Mouse (Mus musculus) lung, postnatal 0 days (tissue): Measurements from ENCODE around the gene Mypn. TPM values are rescaled to one million over a fixed set of nuclear protein-coding genes. Genes with fewer than 3 reads are reported as not detected.

Experiments
- ATAC-seq: fragments of 200-750 bp; cut with Nextera tagmentation; 2 replicates; pipeline ENCODE4 v1.8.0; 2017; ENCODE audit warnings: moderate library complexity
- DNase-seq: peaks from one replicate; pipeline ENCODE4 v3.0.0-alpha.2; 2016; ENCODE audit warnings: low spot score
- H3K27ac ChIP-seq: fragments of 300-500 bp; sonication (generic); 2 replicates; pipeline ENCODE4 v1.5.1; 2014; ENCODE audit warnings: antibody characterized with exemption, mild to moderate bottlenecking, low read length, mixed read lengths
- H3K27me3 ChIP-seq: fragments of 300-500 bp; sonication (generic); replicated peaks from 2 replicates; pipeline ENCODE4 v1.6.1; 2014; ENCODE audit warnings: low read length, mixed read lengths; ENCODE audit not compliant: insufficient read depth
- H3K36me3 ChIP-seq: fragments of 300-500 bp; sonication (generic); 2 replicates; pipeline ENCODE4 v1.6.1; 2014; ENCODE audit warnings: low read length, mixed read lengths; ENCODE audit not compliant: insufficient read depth
- H3K4me1 ChIP-seq: fragments of 300-500 bp; sonication (generic); 2 replicates; pipeline ENCODE4 v1.6.1; 2014; ENCODE audit warnings: antibody characterized with exemption, low read depth, low read length, mixed read lengths; ENCODE audit not compliant: insufficient read depth
- H3K4me2 ChIP-seq: fragments of 300-500 bp; sonication (generic); replicated peaks from 2 replicates; pipeline ENCODE4 v1.6.1; 2014; ENCODE audit warnings: low read depth, mild to moderate bottlenecking, low read length, moderate library complexity, mixed read lengths
- H3K4me3 ChIP-seq: fragments of 300-500 bp; sonication (generic); 2 replicates; pipeline ENCODE4 v1.5.1; 2014; ENCODE audit warnings: low read depth, low read length
- H3K9ac ChIP-seq: fragments of 300-500 bp; sonication (generic); replicated peaks from 2 replicates; pipeline ENCODE4 v1.6.1; 2014; ENCODE audit warnings: low read depth, mild to moderate bottlenecking
- H3K9me3 ChIP-seq: fragments of 300-500 bp; sonication (generic); 2 replicates; pipeline ENCODE4 v1.6.1; 2016; ENCODE audit warnings: low read length, mixed read lengths
- CTCF ChIP-seq: IDR thresholded peaks from 2 replicates; pipeline ENCODE4 v1.5.1; 2016; ENCODE audit warnings: antibody characterized with exemption, mild to moderate bottlenecking
- EP300 ChIP-seq: IDR thresholded peaks from 2 replicates; pipeline ENCODE4 v1.6.1; 2016; ENCODE audit warnings: antibody characterized with exemption, mild to moderate bottlenecking, control low read depth
- WGBS: fragments of 180-500 bp; shearing (Covaris S2); extraction: QIAGEN DNeasy Blood & Tissue Kit; methylation state at CpG from one replicate; pipeline ENCODE4 v1.1.7; 2014; 5-methylcytosine and 5-hydroxymethylcytosine counted together
- polyA plus RNA-seq: library from polyadenylated mRNA; unstranded; fragments of >200 nt; fragmentation: Nextera tagmentation; extraction: Ambion mirVana; gene quantifications from 2 replicates; pipeline ENCODE4 v1.2.1, GENCODE M21; 2015

Gene Mypn
- polyA plus RNA-seq, 1 experiment from 2014 or later, result 0.16 TPM

DNA sequence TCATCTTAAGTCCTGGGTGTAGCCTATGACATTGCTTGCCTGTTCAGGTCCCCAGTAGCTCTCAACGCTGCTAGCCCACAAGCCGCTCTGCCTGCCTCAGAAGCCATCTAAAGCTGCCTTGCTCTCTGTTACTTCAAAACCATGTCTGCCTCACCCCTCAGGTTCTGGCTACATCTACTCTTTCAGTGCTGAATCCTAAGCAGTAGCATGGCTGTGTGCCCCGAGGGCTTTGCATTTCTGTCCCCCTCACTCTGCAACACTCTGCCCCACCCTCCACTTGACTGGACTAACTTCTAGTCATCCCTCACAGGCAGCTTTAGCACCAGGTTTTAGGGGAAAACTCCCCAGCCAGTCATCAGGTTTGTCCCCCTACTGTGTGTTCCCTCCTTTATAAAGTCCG lies 19.3 kb downstream of the Mypn start:
- no peak overlapping the region for H3K4me3 ChIP-seq
- H3K27me3 ChIP-seq, result no peaks in the 10 kb centered on the region
- 67% methylated on average over 4 of the region's 4 CpGs for WGBS
- no peaks in the 10 kb centered on the region for H3K4me1 ChIP-seq
- no peak overlapping the region for H3K27ac ChIP-seq
- H3K4me2 ChIP-seq, result no peak overlapping the region
- DNase-seq (no peak), ATAC-seq (no peak)
- no peaks in the 10 kb centered on the region for H3K36me3 ChIP-seq
- no peak overlapping the region for H3K9ac ChIP-seq
- TF ChIP-seq CTCF (no peak), EP300 (no peak)
- H3K9me3 ChIP-seq, result no peaks in the 10 kb centered on the region

DNA sequence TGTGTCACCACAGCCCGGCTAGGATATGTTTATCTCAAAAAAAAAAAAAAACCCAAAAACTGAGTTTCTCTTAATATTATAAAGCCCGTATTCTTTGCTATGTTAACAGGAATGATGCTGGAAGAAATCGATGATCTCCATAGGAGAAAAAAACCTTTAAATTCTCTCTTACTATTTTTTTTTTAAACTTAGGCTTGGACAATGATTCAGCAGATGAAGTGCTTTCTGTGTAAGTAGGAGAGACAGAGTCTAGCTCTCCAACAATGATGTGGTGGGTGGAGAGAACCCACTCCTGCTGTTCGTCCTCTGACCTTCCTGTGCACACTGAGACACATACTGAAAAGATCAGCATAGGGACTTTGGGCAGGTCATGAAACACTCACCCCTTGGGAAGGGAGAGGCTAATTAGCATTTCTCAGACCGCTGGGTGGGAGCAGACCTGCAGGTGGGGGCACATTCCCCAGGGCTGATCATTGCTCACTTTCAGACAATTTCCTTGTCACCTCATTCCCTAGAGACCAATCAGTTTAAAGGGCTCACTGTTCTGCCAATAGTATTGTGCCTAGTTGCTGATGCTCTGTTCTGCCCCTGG lies 21.5 kb downstream of the Mypn start:
- no peak overlapping the region for H3K27ac ChIP-seq
- TF ChIP-seq EP300 (no peak), CTCF (no peak)
- no peak overlapping the region for H3K4me3 ChIP-seq
- DNase-seq (no peak), ATAC-seq (no peak)
- no peak overlapping the region for H3K4me2 ChIP-seq
- H3K4me1 ChIP-seq, result no peaks in the 10 kb centered on the region
- no peaks in the 10 kb centered on the region for H3K27me3 ChIP-seq
- H3K9ac ChIP-seq, result no peak overlapping the region
- WGBS, result 66% methylated on average over 5 of the region's 5 CpGs
- H3K9me3 ChIP-seq, result no peaks in the 10 kb centered on the region
- no peaks in the 10 kb centered on the region for H3K36me3 ChIP-seq

DNA sequence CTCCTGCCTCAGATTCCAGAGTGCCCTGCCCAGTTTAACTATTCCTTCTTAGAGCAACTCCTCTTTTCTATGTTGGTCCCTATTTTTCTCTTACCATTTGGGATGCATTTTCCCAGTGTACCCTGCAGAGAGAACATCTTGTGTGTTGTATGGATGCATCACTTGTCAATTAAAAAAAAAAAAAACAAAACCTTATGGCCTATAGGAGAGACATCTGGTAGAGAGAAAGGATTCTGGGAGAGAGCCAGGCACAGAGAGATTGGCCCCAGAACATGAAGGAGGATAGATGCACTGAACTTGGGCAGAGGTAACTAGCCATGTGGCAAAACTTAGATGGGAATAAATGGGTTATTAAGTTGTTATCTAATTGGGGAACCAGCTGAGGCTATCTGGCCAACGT lies 22.6 kb downstream of the Mypn start:
- no peaks in the 10 kb centered on the region for H3K36me3 ChIP-seq
- H3K4me3 ChIP-seq, result no peak overlapping the region
- no peaks in the 10 kb centered on the region for H3K27me3 ChIP-seq
- no peak overlapping the region for H3K4me2 ChIP-seq
- no peaks in the 10 kb centered on the region for H3K9me3 ChIP-seq
- ATAC-seq (no peak), DNase-seq (no peak)
- 44% methylated on average over 1 of the region's 1 CpGs for WGBS
- H3K27ac ChIP-seq, result no peak overlapping the region
- H3K9ac ChIP-seq, result no peak overlapping the region
- TF ChIP-seq EP300 (no peak), CTCF (no peak)
- H3K4me1 ChIP-seq, result no peaks in the 10 kb centered on the region

DNA sequence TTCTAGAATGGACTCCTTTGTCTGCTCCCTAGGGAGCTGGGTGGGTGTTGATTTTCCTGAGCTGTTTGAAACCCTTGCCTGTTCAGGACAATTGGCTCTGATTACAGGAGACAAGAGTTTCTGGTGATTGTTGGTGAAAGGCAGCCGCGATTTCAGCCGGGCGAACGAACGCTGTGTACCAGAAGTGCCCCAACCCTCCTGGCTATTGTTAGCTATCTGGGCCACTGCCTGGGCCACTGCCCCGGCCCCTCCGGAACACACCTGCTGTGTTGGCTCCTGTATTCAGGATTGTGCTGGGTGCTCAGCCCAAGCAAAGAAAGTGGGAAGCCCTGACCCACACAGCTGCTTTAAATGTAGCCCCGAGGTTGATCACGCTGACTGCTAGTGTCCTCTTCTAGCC lies 24.2 kb downstream of the Mypn start:
- Histone ChIP-seq H3K4me1 (no peaks in the 10 kb centered on the region), H3K27ac (no peak overlapping the region), H3K9me3 (no peaks in the 10 kb centered on the region), H3K4me2 (no peak overlapping the region), H3K36me3 (no peaks in the 10 kb centered on the region), H3K4me3 (no peak overlapping the region), H3K9ac (no peak overlapping the region), H3K27me3 (no peaks in the 10 kb centered on the region)
- no peak for ATAC-seq
- no peak for DNase-seq
- TF ChIP-seq EP300, result no peak
- no peak for TF ChIP-seq CTCF
- 83% methylated on average over 10 of the region's 10 CpGs for WGBS

DNA sequence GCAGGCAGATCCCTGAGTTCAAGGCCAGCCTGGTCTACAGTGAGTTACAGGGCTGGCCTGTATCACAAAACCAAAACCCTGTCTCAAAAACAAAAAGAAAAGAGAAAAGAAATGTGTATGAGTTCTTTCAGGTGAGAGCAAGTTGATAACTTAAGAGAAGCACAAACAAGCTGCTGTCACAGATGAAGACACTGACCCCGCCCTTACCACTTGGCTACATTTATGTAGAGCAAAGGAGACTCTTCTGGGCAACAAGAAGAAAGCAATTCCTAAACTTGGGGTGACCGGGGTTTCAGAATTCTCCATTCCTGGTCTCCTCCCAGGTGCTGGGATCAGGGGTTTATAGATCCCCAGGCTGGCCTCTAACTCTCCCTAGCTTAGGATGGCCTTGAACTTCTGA lies 25.4 kb downstream of the Mypn start:
- H3K9me3 ChIP-seq, result no peaks in the 10 kb centered on the region
- H3K9ac ChIP-seq, result no peak overlapping the region
- H3K4me3 ChIP-seq, result no peak overlapping the region
- 96% methylated on average over 2 of the region's 2 CpGs for WGBS
- no peak for TF ChIP-seq EP300
- TF ChIP-seq CTCF, result no peak
- ATAC-seq, result no peak
- H3K36me3 ChIP-seq, result no peaks in the 10 kb centered on the region
- no peak overlapping the region for H3K4me2 ChIP-seq
- no peaks in the 10 kb centered on the region for H3K4me1 ChIP-seq
- no peak for DNase-seq
- H3K27me3 ChIP-seq, result no peaks in the 10 kb centered on the region
- no peak overlapping the region for H3K27ac ChIP-seq

DNA sequence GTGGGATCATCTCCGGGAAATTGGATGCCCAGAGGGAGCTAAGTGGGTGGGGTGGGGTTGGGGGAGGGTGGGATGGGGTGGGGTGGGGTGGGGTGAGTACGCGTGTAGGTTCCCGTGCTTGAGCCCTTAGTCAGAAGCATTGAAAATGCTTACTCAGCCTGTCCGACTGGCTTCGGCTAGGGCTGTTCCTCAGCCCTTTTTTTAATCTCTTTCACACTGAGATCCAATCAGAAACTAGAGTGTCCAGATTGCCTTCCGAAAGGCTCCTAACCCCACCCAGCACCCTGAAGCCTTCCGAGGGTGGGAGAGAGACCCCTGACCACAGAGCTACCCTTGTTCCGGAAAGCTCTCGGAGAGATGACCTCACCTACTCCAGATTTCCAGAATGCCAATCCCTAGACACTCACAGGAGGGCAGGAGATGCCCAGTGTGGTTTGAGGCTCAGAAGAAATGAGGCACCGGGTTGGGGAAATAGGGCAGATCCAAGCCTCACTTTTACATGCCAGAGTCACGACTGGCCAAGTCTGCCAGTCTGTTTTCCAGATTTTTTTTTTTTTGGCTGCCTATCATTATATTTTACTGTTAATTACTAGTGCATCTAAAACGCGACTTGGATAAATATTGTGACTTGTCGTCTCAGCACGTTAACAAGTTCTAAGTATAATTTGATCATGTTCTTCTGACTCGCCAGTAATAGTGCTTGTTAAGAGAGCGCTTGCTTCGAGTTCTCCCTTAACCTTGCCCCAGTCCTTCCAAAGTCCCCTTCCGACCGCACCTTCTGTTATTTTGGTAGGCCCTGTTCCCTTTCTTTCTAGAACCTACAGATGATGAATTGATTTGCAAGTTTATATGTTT lies 26.2 kb downstream of the Mypn start:
- Histone ChIP-seq H3K4me3 (peak overlapping the region; percentile 26), H3K27ac (no peak overlapping the region), H3K4me1 (no peaks in the 10 kb centered on the region), H3K4me2 (peak overlapping the region; percentile 56), H3K27me3 (no peaks in the 10 kb centered on the region), H3K36me3 (no peaks in the 10 kb centered on the region), H3K9me3 (no peaks in the 10 kb centered on the region), H3K9ac (0 out of 2 replicates have a peak overlapping the region, but pooled peaks have one; percentile 41)
- ATAC-seq (peak; percentile 77), DNase-seq (peak; percentile 53)
- 53% methylated on average over 21 of the region's 21 CpGs for WGBS
- TF ChIP-seq EP300, result no peak
- TF ChIP-seq CTCF, result peak; percentile 16; the same call in 1 of the 2 replicates
